Mouse (Mus musculus) liver, adult (tissue): ENCODE results near the gene Vps72.

Experiments used
- GATA4 ChIP-seq: IDR thresholded peaks from 2 replicates; pipeline ENCODE4 v1.6.1; 2014; ENCODE audit warnings: mild to moderate bottlenecking, low read length; ENCODE audit not compliant: insufficient replicate concordance

Gene Vps72

DNA sequence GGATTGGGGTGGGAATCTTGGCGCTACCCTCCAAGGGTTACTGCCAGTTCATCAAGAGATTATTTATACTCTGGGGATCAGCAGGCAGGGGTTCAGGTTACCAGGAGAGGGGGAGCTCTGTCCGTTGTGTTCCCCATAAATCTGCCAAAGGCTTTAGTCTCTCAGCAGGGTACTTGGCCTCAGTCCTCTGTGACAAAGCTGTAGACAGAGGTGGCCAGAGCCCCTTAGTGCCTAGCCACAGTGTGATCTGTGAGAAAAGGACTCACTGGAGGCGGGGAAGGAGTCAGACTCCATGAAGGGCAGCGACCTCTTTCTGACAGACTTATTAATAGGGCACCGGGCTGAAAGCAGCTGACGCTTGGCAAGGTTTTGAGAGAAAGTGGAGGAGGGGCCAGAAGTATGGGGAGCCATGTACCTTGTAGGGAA lies 18.4 kb downstream of the Vps72 start:
- TF ChIP-seq GATA4: no peak

DNA sequence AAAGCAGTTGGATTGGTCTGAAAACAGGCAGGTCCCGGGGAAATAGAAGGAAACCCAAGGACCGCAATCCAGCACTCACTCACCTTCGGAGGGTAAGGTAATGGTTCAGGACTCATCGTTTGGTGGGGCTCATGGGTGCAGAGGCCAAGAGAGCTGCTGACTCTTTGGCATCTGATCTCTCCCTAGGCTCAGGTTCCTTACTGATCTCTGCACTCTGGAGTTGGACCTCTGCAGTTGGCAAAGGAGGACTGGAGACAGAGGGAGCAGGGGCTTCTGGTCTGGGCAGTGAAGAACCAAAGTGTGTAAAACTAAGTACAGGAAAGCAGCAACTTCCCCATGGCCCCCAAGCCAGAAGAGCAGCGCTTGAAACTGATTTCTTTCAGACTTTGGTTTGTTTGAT lies 19.3 kb downstream of the Vps72 start:
- no peak for TF ChIP-seq GATA4

DNA sequence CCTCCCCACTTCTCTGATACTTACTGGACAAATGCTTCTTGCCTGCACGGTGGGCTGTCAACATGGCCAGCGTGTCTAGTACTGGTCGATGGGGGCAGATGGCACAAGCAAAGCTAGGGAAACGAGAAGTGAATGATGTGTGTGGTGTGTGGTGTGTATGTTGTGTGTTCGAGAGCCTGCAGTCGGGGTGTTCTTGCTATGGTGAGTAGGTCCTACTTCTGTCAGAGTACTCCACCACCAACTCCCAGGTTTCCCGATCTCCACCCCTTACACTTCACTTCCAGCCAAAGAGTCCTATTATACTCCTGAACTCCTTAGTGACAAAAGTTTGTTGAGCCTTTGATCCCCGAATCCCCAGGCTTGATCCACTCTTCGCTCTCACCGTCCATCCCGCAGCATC lies 22.4 kb downstream of the Vps72 start:
- TF ChIP-seq GATA4: no peak

DNA sequence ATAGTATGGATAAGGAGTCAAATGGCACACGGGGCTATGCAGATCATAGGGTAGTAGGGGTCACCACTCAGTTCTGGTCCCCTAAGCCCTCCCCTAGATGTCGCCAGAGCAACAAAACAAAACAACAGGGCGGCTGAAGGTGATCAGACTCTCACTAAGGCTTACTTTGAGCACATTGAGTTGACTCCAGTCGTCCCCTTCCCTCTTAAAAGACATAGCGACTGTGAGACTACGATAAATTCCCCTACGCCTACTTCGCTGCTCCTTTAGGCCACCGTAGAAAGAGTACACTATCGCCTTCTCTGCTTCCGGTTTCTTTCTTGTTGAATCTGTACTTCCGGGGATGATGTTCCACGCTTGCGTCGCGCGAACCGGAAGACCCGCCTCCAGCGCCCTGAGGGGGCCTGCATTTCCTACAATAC lies 22.9 kb downstream of the Vps72 start, which contains the start of the genes Scnm1 and Lysmd1:
Gene Scnm1, minus strand, starts transcription at position 332 of the 422 bp plus-strand sequence.
Gene Lysmd1, plus strand, starts transcription at position 409 of the 422 bp plus-strand sequence.
- no peak; the same call in 1 of the 2 replicates for TF ChIP-seq GATA4

DNA sequence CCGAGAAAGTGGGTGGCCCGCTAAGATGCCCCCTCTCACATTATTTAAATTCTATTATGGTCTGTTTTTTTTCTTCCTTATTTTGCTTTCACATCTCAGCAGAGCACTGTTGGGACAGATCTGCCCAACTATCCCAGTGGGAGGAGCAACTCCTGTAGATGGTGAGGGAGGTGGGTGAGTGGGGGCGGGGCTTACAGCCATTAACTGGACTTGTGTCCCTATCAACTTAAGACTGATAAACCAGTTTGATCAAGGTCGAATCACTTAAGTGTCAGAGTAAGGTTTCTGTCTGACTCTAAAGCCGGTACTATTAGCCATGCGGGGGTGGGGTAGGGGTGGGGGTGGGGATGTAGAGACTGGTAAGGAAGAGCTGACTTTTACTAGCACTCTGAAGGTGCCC lies 24.2 kb downstream of the Vps72 start:
- no peak for TF ChIP-seq GATA4

DNA sequence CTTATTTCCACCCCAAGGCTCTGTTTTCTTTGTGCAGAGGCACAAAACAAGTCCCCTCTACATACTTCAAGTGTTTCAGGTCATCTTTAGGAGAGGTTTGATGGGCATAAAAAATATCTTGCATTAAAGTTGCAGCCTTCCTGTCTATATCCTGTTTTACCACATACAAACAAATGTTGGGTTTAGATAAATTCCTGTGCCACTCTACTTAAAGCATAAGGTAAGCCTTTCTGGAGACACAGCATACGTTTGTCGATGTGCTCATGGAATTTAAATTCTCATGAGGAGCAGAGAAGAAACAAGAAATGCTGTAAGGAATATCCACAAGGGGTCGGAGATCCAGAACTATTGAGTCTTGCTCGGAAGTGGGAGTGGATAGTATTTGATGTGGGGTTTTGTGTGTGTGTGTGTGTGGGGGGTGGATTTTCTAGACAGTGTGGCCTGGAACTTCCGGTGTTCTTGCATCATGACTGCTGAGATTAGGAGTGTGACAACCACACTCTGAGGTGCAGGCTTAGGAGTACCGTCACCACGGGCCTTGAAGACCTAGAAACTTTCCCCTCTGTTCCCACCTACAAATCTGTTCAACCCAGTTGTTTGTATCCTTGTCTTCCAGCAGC lies 24.7 kb downstream of the Vps72 start:
- TF ChIP-seq GATA4: no peak

DNA sequence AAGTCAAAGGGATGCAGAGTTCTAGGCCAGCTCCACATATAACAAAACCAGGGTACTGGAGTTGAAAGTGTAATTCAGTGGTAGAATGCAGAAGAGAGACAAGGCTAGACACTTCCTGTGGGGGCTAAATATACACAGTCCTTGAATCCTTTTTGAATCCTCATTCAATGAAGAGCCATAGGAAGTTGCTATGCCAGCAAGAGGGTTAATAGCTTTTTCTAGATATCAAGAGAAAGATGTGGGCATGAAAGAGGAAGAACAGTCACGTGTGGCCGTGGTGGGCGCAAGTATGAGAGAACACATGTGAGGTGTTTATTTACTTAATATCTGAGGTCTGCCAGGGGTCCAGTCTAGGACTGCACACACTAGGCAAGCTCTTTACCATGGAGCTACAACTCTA lies 25.5 kb downstream of the Vps72 start:
- no peak for TF ChIP-seq GATA4

DNA sequence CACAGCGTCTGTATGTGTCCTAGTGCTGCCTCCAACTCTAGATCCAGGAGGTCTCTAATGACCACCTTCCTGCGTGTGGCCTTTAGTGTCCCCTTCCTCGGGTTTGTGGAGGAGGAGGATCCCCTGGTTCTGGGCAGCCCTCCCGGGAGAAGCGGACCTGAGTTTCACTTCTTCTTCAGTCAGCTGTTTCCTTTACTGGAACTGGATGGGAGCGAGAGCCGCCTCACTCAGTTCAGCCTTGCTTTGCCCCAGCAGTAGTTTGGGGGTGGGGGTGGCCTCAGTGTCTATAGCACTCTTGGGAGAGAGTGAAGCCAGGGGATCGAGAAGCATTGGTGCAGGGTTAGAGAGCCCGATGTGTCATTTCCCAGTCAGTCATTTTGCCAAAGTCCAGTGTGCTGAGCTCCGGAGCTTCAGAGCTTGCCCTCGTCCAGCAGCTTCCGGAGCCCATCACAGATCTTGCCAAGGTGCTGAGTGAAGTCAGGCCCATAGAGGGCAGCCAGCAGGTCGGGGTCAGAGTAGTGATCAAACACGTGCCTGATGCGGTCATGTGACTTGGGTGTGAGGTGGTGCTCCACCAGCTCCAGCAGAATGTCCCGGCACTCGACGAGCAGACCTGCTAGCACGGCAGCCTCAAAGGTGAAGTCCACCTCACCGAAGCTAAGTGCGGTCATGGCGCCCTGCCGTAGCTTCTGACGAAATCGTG lies 28.9 kb downstream of the Vps72 start:
- TF ChIP-seq GATA4: no peak

DNA sequence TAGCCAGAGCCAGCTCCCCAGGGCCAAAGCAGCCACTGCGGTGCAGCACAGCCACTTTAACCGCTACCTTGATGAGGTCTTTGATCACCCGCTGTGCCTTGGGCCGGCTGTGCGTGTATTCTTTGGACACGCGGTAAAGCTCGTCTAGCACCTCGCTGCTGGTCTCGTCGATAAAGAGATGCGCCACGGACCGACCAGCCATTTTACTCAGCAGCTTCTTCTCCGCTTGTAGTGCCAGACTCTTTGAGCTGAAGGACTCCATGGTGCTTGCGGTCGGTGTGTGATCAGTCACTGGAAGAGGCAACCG lies 29.4 kb downstream of the Vps72 start:
- TF ChIP-seq GATA4: no peak

DNA sequence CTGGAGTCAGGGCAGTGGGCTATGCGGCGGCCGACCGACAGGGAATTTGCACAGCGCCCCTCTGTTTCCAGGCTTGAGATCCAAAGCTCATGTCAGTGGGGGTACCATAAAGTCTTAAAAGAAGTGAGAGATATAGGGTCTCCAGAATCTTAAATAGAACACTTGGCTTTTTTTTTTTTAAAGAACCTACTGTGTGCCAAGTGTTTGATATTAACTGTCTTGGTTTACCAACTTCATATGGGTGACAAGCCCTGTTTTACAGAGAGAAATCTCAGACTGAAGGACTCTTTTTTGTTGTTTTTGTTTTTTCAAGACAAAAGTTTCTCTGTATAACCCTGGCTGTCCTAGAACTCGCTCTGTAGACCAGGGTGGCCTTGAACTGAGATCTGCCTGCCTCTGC lies 30.0 kb downstream of the Vps72 start:
- TF ChIP-seq GATA4: no peak

DNA sequence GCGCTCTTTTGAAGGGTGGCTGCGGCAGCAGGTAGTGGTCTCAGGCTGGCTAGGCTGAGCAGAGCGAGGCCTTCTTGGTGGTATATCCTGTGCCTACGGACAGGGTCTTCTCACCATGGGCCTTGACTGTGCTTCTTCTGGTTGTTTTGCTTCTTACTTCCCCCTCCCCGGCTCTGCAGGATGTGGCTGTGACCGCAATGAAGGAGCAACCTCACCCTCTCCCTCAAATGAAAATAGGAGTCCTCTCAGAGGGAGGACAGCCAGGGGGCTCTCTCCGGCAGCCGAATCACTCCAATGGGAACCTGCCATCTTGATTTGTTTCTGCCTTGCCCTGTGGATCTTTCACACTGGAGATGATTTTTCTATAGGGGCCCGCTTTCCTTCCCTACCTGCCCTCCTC lies 30.7 kb downstream of the Vps72 start:
- TF ChIP-seq GATA4: no peak

DNA sequence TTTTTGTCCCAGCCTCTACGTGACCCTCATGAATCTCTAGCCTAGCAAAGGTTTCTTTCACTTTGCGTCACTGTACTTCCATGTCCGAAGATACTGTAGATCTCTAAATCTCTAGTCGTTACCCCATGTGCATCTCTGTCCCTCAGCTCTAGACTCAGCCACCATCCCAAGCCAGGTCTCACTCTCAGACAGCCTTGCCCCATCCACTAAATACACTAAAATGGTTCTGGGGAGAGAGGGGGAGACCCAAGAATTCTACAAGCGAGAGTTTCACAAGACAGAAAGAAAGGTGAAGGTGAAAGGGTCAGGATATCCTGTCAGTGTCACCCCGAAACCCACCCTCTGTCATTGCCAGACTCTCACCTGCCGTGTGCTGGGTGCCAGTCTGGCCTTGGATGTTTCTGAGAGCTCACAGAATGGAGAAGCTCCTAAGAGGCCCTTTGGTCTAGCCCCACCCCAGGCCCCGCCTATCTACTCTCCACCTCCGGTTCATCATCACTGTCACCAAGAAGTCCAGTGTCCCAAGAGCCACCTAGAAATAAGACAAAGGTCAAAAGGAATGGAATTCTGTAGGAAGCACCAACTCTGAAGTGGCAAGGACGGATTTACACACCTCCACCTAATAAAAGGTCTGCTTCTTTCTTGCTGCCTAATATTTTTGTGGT lies 31.3 kb downstream of the Vps72 start, which contains the start of gene Tnfaip8l2:
Gene Tnfaip8l2, minus strand, starts transcription at position 409 of the 665 bp plus-strand sequence.
- no peak for TF ChIP-seq GATA4

DNA sequence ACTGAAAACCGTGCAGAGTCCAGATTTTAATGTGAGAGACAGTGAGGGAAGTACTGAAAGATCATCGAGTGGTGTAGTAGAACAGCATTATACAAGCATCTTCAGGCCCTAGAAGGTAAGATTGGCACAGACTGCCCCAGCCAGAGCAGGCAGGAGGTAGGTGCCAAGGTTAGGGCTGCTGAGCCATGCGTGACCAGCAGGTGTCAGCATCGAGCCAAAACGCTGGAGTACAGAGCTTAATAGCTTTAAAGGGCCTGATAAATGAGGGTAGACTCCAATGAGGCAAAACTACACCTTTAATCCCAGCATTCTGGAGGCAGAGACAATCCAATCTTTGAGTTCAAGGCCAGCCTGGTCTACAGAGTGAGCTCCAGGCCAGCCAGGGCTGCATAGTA lies 31.8 kb downstream of the Vps72 start:
- TF ChIP-seq GATA4: no peak

DNA sequence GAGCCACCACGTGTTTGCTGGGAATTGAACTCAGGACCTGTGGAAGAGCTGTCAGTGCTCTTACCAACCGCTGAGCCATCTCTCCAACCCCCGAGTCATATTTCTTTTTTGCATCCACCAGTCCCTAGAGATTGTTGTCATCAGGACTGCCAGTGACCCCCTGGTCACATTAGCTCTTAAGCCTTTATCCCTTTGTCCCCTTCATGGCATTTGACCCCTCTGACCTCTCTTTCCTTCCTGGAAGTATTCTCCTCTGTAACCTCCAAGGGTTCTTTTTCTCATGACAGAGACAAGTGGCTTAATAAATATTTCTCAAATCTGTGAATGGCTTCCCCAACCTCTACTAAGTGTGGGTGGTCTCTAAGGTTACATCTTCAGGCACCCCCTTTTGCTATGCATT lies 37.1 kb downstream of the Vps72 start:
- TF ChIP-seq GATA4: no peak

DNA sequence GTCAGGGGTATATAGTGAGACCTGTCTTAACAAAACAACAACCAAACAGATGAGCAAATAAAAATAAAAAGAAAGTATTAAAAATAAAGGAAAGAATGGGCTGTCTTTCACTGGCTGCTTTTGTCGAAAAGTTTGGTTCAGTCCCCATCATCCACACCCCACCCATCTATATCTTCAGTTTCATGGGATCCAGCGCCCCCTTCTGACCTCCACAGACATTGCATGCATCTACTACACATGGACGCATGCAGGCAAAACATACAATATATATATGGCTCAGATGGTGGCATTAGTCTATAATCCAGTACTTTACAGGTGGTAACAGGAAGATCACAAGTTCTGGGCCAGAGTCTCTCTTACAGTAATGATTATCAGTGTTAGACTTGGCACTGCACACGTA lies 43.1 kb downstream of the Vps72 start:
- no peak for TF ChIP-seq GATA4

DNA sequence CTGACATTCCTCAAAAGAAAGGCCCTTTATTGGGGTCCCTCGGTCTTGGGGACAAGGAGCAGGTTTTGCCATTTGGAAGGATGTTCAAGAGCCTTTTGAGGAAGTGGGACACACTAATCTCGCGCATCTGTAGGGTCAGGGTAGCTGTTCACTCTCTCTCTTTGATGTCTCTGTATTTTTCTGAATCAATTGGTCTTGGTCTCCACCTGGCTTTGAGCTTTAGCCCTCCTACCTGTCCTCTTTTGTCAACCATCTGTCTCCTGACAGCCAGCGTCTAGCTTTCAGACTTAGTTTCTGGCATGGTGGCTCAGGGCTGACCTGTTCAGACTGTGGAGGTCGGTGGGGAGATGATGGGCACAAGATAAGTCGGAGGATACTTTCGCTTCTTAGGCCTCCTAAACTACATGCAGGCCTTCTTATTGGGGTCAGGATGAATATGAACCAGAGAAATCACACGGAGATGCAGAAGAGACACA lies 48.7 kb downstream of the Vps72 start:
- TF ChIP-seq GATA4: no peak

DNA sequence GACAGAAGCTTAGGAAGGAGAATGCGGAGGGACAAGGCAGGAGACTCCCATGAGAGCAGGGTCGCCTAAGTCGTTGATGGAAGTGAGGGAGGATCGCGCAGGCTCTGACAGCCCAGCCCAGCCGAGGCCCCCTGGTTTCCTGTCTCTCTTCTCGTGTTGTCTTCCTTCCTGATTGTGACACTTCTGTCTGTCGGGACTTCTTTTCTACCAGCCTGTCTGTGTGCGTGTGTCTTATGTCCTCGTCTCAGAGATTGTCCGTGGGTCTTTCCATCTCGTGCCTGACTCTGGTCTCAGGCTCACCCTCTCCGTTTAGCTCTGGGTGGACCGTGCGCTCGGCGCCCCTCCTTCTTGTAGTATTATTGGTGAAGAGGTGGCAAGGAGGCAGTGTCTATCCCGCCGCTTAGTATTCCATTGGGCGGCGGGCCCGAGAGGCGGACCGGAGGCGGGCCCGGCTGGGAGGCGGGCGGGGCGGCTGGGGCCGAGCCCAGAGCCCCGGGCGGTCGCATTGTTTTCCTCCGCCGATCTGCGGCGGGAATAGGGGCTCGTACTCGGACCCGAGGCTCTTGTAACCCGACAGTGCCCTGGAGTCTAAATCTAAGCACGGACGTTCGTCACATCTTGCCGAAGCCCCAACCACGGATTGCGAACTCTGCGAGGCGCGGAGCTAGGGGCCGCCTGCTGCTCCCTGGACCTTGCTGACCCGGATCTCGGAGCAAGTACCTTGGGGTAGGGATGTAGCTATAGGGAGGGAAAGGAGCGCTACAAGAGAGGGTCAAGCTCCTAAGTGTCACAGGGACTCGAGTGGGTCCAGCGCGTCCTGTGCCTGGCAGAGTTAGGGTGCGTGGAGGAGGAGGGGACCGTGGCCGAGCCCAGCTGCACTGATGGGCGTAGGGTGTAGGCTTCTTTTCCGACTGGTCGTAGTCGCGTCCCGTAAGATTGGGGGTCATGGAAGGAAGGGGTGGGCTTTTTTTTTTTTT lies 49.5 kb downstream of the Vps72 start, which contains the start of gene Sema6c:
Gene Sema6c, plus strand, starts transcription at position 471 of the 977 bp plus-strand sequence.
- no peak for TF ChIP-seq GATA4
